Mouse (Mus musculus): ENCODE measurements at regions not wholly inside any gene's neighbourhood (a gene's known extent, or its start where the extent isn't known, plus 50 kb on each side); places are given as distances from the start of the nearest gene placed in this dataset.

- DNase-seq (ENCODE audit: low spot score in 2 of 2): no peak
Observed at GRCm38 (mm10) chr3:102311482-102312225, 107.2 kb upstream of the Vangl1 start.

- no peak for DNase-seq (ENCODE audit: low spot score in 2 of 2)
Observed at GRCm38 (mm10) chr3:102310243-102310642, 105.8 kb upstream of the Vangl1 start.

- peak in 1 of 2 experiments; percentile 19 for DNase-seq (ENCODE audit: low spot score in 2 of 2)
Observed at GRCm38 (mm10) chr3:102309756-102310155, 105.3 kb upstream of the Vangl1 start.

GRCm38 (mm10) chr3:102307656-102308055, 103.2 kb upstream of the Vangl1 start:
- DNase-seq (ENCODE audit: low spot score in 2 of 2): no peak

GRCm38 (mm10) chr3:102292385-102292784, 87.9 kb upstream of the Vangl1 start:
- no peak for DNase-seq (ENCODE audit: low spot score in 2 of 2)

- DNase-seq (ENCODE audit: low spot score in 2 of 2): no peak
Observed at GRCm38 (mm10) chr3:102281983-102282382, 77.5 kb upstream of the Vangl1 start.

- DNase-seq (ENCODE audit: low spot score in 2 of 2): no peak
Observed at GRCm38 (mm10) chr3:102276758-102277157, 72.3 kb upstream of the Vangl1 start.

GRCm38 (mm10) chr3:102276283-102276682, 71.8 kb upstream of the Vangl1 start:
- no peak for DNase-seq (ENCODE audit: low spot score in 2 of 2)

- DNase-seq (ENCODE audit: low spot score in 2 of 2): no peak
Observed at GRCm38 (mm10) chr3:102275256-102276022, 70.9 kb upstream of the Vangl1 start.

- no peak for DNase-seq (ENCODE audit: low spot score in 2 of 2)
Observed at GRCm38 (mm10) chr3:102270779-102271178, 66.3 kb upstream of the Vangl1 start.

- DNase-seq (ENCODE audit: low spot score in 2 of 2): no peak
Observed at GRCm38 (mm10) chr3:102270257-102270656, 65.8 kb upstream of the Vangl1 start.

- no peak for DNase-seq (ENCODE audit: low spot score in 2 of 2)
Observed at GRCm38 (mm10) chr3:102266136-102266535, 61.6 kb upstream of the Vangl1 start.

- DNase-seq (ENCODE audit: low spot score in 2 of 2): no peak
Observed at GRCm38 (mm10) chr3:102265146-102265545, 60.7 kb upstream of the Vangl1 start.

- no peak for DNase-seq (ENCODE audit: low spot score in 2 of 2)
Observed at GRCm38 (mm10) chr3:102263326-102263725, 58.8 kb upstream of the Vangl1 start.

- DNase-seq (ENCODE audit: low spot score in 2 of 2): no peak
Observed at GRCm38 (mm10) chr3:102262665-102263064, 58.2 kb upstream of the Vangl1 start.

GRCm38 (mm10) chr3:102261517-102261916, 57.0 kb upstream of the Vangl1 start:
- DNase-seq (ENCODE audit: low spot score in 2 of 2): no peak

Data from thymus, postnatal 10 days (tissue).